Mouse (Mus musculus): ENCODE data around the gene Cox20.
"Not testable (repeated sequence)": the region's sequence is repeated elsewhere in the genome, so short reads cannot be mapped to it uniquely, and the experiment has no call there.

The Cox20 gene

DNA sequence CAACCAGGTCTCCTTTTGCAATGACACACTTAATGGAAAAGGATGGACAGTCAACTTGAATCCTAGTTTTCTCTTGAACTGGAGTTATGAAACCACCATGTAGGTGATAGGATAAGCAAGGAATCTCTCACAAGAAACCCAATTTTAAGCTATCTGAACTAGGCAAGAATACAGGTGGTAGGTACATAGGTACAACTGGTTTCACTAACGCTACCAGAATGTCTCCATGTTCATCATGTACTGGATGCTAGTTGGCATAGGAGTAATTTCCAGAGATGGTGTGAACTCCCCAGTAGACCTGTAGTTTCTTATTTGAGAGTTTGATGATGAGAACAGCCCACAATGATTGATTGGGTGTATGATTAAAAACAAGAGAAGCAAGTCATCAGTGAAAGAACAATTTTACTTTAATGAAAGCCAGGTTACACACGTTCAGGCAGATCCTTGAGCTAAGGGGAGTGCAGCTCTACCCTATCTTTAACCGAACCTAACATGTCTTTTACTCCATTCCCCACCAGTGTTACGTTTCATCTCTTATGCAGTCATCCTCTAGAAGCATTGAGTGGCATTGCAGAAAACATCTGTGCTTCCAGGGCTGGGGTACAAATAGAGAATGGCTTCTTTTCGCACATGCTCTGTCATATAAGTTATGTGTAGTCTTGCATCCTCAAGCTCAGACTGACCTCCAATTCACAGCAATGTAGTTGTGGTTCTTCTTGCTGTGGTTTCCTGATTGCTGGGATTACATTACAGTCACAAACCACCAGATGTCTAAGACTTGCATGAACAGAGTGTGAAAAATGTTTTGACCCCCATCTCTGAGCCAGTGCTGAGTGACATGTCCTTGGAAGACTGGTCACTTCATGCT, 2.0 kb downstream of the Cox20 start:
- DNase-seq: no peak

DNA sequence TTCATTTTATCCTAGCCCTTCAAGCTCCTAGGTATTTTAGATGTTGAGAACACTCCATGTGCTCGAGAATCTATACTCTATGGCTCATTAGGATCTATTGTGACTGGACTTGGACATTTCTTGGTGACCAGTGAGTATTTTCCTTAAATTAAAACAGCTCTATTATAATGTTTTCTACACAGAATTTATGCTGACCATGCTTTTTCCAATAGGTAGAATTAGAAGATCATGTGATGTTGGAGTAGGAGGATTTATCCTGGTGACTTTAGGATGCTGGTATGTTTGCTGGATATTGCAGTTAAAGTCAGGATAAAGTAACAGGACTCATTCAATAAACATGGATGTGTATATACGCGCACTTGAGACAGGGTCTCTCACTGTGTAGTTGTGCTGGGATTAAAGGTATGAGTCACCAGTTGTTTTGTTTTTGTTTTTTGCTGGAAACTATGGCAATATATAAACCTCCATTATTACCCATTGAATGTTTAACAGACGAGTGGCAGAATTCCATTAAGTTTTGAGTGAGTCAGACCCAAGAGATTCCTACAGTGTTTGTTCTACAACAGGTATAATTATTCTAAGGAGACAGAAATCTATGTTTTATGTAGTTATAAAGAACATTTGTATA, 2.9 kb downstream of the Cox20 start:
- no peak for DNase-seq

DNA sequence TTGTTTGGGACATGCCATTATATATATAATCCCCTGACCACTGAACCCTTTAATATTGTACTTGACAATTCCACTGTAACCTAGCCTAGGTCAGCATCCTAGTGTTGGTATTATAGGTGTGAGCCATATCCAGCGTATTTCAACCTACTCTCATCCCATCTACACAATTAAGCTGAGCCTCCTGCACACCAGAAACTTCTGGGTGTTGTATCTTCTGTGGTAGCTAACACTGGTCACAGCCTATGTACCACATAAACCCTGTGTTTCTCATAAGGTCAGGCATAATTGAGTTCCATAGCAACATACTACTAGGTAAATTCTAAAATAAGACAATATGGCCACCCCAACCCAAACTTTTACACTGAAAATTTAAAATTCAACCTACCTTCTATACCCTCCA, 4.3 kb downstream of the Cox20 start:
- DNase-seq: peak; percentile 9

DNA sequence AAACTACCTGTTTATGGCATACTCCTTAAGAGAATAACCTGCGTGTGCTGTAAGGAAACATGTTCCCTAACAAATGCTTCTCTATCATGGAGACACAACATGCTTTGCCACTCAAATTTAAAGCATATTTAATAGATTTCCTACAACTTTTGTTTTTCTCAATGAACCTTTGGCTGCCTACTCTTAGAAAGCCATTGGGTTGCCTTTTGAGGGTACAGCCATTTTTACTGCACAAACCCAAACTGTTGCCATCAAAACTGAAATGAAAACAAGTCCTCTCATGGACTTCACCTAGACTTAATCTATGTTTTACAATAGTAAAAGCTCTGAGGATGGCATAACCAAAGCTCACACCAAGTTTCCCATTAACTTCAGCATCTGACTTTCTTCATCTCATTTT, 5.6 kb downstream of the Cox20 start:
- peak; percentile 13 for DNase-seq

DNA sequence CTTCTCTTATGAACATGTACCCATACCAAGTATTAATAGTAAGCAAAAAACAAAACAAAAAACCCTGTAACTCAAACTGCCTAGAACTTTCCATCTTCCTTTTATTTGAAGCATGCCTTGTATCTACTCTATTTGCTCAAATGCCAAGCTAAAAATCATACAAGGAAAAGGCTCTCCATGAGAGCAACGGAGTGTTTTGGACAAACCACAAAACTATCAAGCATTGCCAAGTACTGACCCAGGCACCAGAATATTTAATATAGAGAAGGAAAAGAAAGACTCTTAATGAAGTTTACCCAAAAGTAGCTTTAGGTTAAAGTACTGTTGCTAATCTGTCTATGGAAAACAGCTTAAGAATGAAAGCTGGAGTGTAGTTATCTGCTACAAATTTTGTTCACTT, 7.4 kb downstream of the Cox20 start:
- DNase-seq: peak; percentile 4

DNA sequence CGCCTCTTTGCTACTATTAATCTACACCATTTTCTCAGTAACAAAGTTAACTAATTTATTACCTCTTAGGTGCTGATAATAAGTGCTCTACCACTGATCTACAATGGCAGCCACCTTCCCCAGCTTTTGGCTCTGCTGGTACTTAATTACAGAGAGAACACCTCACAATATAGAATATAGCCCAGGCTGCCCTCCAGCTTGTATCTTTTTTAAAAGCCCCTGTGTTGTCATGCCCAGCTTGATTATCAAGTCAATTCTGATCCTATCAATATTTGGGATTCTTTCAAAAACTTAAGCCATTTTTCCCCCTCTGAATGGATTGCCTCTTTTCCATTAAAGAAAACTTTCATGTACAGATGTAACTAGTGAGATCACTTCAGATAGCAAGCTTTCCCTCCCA, 8.0 kb downstream of the Cox20 start:
- DNase-seq: peak; percentile 6

DNA sequence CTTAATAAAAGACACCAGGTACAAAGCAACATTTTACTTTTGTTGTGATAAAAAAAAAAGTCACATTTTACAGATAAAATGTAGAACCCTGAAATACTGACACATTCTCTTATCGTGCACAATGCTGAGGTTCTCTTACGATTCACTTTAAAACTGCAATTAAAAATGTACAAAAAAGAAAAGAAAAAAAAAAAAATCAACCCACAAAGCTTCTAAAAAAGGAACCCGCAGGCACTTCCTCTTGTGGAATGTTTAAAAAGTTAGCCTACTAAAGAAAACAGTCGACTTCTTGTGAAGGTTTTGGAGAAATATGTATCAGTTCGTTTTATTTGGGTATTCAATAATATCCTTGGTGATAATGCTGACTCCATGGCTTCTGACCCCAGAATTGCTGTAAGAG, 10.1 kb downstream of the Cox20 start:
- DNase-seq: no peak

DNA sequence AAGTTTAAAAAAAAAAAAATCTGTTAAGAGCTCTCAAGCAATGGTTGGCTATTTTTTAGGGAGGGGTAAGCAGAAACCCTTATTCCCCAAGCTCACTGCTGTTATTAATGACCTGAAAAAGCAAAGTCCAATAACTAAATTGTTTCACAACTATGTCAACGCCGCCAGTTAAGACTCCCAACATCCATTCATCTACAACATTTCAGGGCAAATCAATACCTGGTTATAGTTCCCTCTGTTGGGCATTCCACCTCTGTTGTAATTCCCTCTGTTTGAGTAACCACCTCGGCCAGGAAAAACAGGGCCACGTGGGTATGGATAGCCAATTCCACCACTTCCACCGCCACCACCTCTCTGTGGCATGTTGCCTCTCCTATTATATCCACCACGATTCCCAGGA, 11.0 kb downstream of the Cox20 start:
- peak; percentile 10 for DNase-seq

DNA sequence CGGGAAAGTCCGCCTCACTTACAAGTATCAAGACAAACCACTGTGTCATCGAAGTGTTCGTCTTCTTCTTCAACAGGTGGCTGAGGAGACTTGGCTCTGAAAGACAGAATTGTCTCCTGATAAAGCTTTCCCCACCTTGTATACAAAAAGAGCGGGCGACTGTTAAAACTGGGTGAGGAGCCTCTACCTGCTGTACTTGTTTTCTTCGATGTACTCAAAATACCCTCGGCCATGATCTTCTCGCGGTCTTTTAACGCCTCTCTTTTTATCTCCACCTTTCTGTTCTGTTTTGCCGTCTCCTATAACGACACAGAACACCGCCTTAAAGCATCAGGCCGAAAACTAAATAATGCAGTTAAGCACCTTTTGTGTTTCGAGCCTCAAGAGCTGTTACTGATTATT, 16.9 kb downstream of the Cox20 start:
- DNase-seq: peak; percentile 58

DNA sequence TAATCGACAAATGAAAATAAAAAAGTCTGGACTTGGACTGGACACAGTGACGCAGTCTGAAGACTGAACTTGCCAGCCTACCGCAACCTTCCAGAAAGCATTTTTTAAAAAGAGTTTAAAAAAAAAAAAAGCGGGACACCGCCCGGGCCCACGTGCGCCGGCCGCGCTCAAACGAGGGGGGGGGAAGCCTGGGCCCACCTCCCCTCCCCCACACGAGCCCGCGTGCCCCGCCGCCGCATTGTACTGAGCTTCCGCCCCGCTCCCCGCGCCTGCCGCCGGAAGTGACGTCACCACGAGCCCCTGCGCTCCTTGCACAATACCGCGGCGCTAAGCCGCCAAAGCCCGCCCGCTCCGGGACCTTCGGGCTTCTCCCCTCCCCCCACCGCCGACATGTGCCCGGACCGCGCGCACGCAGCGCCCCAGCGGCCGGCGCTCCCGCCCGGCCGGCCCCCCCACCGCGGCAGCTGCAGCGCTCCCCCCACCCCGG, 17.4 kb downstream of the Cox20 start:
- DNase-seq: peak; percentile 90

DNA sequence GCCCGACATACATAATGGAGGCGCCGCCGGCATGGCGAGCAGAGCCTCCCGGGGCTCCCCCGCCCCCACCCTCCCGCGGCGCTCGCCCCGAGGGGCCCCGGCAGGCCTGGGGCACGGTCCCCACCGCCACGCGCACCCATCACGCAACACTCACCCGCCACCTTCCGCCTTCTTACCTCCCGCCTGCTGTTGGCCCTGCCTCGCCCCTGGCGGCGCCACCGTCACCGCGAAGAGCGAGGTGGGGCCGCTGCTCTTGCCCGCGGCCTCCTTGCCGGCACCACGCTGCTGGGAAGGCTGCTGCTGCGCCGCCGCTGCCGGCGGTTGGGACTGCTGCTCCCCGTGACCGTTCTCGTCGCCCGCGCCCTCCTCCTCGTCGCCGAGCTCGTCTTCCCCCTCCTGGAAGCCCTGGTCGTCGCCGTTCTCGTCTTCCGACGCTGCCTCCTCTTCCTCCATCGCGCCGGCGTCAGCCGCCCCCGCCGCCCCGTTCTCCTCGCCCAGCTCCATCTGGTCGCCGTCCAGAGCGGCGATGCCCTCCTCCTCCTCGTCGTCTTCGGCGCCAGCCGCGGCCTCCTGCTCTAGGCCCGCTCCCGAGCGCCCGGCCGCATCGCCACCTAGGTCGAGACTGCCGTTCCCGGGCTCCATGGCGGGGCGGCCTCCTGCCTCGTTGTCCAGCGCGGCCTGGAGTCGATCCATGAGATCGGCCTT, 18.0 kb downstream of the Cox20 start:
- DNase-seq: peak; percentile 63

DNA sequence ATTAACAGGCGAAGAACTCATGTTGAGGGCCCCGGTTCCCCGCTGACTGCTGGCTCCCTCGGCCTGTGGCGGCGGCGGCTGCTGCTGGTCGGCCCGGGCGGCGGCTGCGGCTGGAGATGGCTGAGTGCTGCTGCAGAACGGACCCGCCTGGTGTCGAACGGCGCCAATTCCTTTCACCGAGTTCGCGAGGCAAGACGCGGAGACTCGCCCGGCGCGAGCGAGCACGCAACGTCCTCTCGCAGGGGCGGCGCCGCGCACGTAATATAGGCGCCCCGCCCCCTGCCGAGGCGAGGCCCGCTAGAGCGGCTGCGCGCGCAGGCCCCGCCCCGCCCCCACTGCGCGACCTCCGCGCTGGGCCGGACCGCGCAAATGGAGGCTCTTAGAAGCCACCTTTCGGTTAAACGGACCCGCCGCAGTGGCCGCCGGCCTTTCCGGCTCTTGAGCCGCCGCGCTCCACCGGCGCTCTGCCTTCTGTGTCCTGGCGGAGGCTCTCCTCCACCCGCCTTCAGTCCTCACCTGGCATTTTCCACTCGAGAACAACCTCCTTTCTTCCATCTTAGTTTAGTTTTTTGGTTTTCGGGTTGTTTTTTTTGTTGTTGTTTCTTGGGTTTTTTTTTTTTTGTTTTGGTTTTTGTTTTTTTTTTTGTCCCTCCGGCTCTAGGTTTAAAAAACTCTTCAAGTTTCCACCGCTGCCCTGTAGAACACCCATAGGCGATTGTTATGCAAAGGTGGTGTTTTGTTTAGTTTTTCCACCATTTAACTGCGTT, 18.8 kb downstream of the Cox20 start, which contains the start of gene Hnrnpu:
Hnrnpu (minus strand) TSS at position 247 of the 767 bp plus-strand sequence.
- peak; percentile 96 for DNase-seq

DNA sequence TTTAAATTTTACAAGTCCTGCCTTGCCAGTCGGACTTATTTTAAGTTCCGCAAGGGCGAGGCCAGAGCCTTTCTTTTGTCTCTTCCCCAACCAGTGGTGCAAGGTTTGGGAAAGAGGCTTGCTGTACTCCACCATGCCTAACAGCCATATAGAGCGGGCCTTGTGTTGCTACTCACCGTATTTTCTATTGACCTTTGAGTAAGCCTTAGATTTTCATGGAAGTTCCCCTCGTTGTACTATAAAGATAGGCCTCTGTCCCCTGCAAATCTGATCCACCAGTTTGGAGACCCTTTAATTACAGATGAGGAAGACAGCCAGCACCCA, 19.4 kb downstream of the Cox20 start:
- peak; percentile 64 for DNase-seq

DNA sequence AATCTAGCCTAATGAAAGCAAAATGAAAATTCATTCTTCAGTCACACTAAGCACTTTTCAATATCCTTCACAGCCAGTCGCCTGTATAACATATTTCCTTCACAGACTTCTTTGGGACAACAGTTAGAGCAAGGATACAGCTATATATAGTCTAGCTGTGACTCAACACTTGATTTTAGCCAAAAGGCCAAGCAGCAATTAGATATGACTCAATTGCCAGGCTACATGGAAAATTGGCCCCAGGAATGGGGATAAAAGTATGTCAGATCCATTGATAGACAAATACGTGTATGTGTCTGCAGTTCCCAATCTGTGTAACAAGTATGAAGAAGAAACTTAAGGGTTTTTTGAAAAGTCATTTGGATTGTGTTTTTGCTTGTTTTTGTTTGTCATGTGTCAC, 21.3 kb downstream of the Cox20 start:
- no peak for DNase-seq

DNA sequence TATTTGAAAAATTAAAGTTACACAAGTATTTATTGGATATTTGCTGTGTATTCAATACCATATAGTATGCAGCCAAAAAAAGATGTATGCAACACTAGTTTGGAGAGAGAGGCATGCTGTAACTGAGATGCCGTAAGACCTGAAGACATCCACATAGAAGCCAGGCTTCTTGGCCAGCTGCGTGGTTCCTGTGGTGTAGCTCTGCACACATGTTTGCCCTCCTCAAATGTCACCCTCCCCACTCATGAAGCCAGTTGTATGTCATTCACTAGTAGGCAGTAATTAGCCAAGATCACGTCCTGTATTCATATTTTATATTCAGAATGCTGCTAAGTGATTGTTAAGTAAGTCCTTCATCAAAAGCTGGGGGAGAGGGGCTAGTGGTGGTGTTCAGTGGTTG, 22.5 kb downstream of the Cox20 start:
- no peak for DNase-seq

DNA sequence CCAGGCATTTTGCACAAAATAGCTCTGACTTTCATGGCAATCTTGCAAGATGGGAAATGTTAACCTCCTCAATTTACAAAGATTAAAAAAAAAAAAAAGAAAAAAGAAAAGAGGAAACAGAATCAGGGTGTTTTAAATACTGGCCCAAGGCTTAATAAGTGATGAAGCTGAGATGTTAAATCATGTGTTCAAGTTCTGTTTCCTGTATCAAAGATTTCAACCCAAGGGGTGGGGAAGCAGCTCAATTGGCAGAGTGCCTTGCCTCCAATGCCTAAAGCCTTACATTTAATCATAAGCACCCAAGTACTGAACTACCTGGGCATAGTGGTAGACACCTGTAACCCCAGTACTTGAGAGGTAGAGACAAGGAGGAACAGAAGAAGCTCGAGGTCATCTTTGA, 23.1 kb downstream of the Cox20 start:
- no peak for DNase-seq

DNA sequence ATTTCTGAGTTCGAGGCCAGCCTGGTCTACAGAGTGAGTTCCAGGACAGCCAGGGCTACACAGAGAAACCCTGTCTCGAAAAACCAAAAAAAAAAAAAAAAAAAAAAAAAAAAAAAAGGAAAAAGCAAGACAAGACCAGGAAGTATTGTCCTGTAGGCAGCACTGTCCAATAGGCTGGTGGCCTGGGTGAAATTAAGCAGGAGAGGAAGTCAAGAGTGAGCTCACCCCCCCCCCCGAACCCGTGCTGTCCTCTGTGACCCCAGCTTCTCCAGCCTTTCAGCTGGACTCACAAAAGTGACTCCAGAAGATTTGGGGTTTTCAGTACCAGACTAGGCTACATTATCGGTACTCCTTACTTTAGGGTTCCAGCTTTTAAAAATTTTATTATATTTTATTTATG, 23.7 kb downstream of the Cox20 start:
- DNase-seq: no peak

DNA sequence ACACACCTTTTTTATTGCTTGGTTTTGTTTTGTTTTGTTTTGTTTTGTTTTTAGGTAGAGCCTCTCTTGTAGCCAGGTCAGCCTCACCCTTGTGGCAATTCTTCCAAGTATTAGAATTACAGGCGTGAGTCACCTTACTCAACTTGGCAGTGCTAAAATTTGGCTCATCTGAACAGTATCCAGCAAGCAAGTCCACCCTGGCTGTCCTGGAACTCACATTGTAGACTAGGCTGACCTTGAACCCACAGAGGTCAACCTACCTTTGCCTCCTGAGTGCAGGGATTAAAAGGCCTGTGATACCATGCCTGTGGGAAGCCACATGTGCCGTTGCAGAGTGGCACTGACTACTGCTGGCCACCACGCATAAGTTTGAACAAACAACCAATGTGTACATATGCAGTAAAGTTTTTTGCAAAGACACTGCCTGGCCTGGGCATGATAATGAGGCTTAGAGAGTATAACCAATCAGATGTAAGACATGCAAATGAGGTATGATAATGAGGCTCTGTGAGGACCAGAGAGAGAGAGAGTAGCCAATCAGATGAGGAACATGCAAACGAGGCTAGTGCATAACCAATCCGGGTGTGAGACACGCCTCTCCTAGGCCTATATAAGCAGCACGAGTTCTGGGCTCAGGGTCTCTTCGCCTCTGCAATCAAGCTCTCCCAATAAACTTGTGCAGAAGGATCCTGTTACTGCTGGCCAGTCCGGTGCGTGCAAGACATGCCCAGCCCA, 25.3 kb downstream of the Cox20 start:
- DNase-seq: not testable (repeated sequence)

DNA sequence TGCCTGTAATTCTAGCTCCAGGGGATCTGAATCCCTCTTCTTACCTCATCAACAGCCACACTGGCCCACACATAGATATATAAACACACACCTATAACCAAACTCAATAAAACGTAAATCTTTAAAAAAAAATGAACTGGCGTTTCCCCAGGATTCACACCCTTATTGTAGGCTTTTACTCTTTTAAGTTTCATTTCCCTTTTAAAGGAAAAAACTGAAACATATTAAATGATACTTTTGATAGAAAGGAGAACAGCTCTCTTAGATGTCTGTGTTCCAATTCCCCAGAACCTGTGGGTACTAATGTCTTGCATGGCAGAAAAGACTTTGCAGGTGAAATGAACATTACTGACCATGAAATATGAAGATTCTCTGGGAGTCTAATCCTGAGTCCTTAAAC, 31.9 kb downstream of the Cox20 start:
- no peak for DNase-seq

DNA sequence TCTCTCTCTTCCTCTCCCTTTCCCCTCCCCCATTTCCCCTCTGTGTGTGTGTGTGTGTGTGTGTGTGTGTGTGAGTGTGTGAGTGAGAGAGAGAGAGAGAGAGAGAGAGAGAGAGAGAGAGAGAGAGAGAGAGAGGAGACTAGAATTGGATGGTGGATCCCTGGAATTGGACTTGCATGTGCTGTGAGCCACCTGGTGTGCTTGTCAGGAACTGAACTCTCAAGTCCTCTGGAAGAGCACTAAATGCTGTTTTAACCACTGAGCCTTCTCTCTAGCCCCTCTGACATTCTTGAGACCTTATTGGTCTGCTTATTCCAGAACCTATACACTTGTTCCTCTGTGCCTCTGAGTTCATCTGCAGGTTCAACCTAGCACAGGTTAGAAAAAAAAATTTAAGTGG, 32.7 kb downstream of the Cox20 start:
- no peak for DNase-seq

DNA sequence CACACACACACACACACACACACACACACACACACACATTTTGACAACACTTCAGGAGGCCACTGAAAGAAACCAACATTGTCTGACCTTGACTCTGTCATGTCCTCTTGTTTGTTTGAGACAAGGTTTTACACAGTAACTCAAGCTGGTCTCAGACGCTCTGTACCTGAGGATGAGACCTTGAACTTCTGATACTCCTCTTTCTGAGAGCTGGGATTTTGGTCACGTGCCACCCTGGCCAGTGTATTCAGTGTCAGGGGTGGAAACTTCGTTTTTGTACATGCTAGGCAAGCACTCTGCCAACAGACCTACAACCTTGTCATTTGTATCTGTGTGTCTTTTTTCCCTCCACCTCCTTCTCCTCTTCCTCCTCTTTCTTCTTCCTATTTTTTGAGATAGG, 35.6 kb downstream of the Cox20 start:
- DNase-seq: no peak

Data from cerebellum, adult 9-10 months (tissue).